Mouse (Mus musculus): ENCODE data around the gene Ctsz. TPM values are rescaled to one million over a fixed set of nuclear protein-coding genes. Genes with fewer than 3 reads are reported as not detected.

Ctsz gene
- polyA plus RNA-seq, 1 experiment from 2014 or later, result 215 TPM

- no peaks in the 10 kb centered on the region for H3K27me3 ChIP-seq
- no peaks in the 10 kb centered on the region for H3K36me3 ChIP-seq
- no peaks in the 10 kb centered on the region for H3K4me1 ChIP-seq
- H3K9me3 ChIP-seq (replicated peaks), result no peaks in the 10 kb centered on the region
- WGBS, result 42% methylated on average over 9 of the region's 9 CpGs
- no peak overlapping the region for H3K27ac ChIP-seq (replicated peaks)
- H3K4me3 ChIP-seq (replicated peaks), result no peak overlapping the region
- H3K4me2 ChIP-seq (replicated peaks), result no peak overlapping the region
- no peak overlapping the region for H3K9ac ChIP-seq
- ATAC-seq (ENCODE audit: insufficient number of reproducible peaks, low FRiP score, low TSS enrichment, low read depth), result no peak
These were observed 46.3 kb downstream of the Ctsz start for GRCm38 (mm10) chr2:174392554-174392953.

- Histone ChIP-seq H3K9me3 (replicated peaks) (no peaks in the 10 kb centered on the region), H3K27ac (replicated peaks) (no peak overlapping the region), H3K4me3 (replicated peaks) (no peak overlapping the region), H3K27me3 (no peaks in the 10 kb centered on the region), H3K4me1 (no peaks in the 10 kb centered on the region), H3K36me3 (no peaks in the 10 kb centered on the region), H3K9ac (no peak overlapping the region), H3K4me2 (replicated peaks) (no peak overlapping the region)
- ATAC-seq (ENCODE audit: insufficient number of reproducible peaks, low FRiP score, low TSS enrichment, low read depth), result no peak
- 90% methylated on average over 3 of the region's 3 CpGs for WGBS
These were observed 46.9 kb downstream of the Ctsz start for GRCm38 (mm10) chr2:174391936-174392335.

DNA sequence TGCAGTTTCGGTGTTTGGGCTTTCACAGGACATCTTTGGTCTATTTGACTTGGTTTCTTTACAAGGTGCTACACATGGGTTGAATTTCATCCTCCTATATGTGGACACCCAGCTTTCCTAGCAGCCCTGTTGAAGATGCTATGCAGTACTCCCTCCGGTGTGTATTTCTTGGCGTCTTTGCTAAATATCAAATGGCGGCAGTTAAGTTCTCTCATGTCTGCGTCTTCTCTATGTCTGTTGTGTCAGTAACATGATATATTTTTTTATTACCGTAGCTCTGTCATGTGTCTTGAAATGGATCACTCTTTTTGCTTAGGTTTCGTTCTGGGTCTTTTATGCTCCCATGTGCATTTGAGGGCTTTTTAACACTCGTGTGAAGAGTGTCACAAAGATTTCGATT, 57.8 kb downstream of the Ctsz start:
- H3K27me3 ChIP-seq, result no peaks in the 10 kb centered on the region
- no peak for ATAC-seq (ENCODE audit: insufficient number of reproducible peaks, low FRiP score, low TSS enrichment, low read depth)
- H3K9ac ChIP-seq, result no peak overlapping the region
- H3K4me1 ChIP-seq, result no peaks in the 10 kb centered on the region
- H3K4me2 ChIP-seq (replicated peaks), result no peak overlapping the region
- no peak overlapping the region for H3K4me3 ChIP-seq (replicated peaks)
- H3K27ac ChIP-seq (replicated peaks), result no peak overlapping the region
- no peaks in the 10 kb centered on the region for H3K9me3 ChIP-seq (replicated peaks)
- 78% methylated on average over 9 of the region's 9 CpGs for WGBS
- no peaks in the 10 kb centered on the region for H3K36me3 ChIP-seq

Other genes starting within 250 kb of the Ctsz start
- gene Gnas, start 154.7 kb downstream of the Ctsz start, polyA plus RNA-seq (2015; fragmentation: Nextera tagmentation; extraction: Ambion mirVana), result 2,102 and 2,156 TPM in 2 replicates
- gene Gm20721, start 92.3 kb downstream of the Ctsz start, polyA plus RNA-seq (2015; fragmentation: Nextera tagmentation; extraction: Ambion mirVana), result 26.0 and 38.6 TPM in 2 replicates
- 116 and 118 TPM in 2 replicates for gene Nelfcd, start 23.2 kb downstream of the Ctsz start, polyA plus RNA-seq (2015; fragmentation: Nextera tagmentation; extraction: Ambion mirVana)
- 0.83 and 1.1 TPM in 2 replicates for gene Tubb1, start 11.7 kb upstream of the Ctsz start, polyA plus RNA-seq (2015; fragmentation: Nextera tagmentation; extraction: Ambion mirVana)
- 730 and 783 TPM in 2 replicates for gene Atp5e, start 25.1 kb upstream of the Ctsz start, polyA plus RNA-seq (2015; fragmentation: Nextera tagmentation; extraction: Ambion mirVana)
- 109 and 111 TPM in 2 replicates for gene Prelid3b, start 34.0 kb upstream of the Ctsz start, polyA plus RNA-seq (2015; fragmentation: Nextera tagmentation; extraction: Ambion mirVana)
- 0.04 TPM in 1 of 2 replicates, not detected in the other for gene Zfp831, start 204.5 kb upstream of the Ctsz start, polyA plus RNA-seq (2015; fragmentation: Nextera tagmentation; extraction: Ambion mirVana)

All from embryonic facial prominence, embryonic 15.5 days (tissue).